Mouse (Mus musculus) testis, adult 2 months (tissue): ENCODE measurements around the gene Slc25a20.

Experiments
- CTCF ChIP-seq: fragments of 200-500 bp; IDR thresholded peaks from 2 replicates; pipeline ENCODE4 v1.5.1; 2012; ENCODE audit warnings: low read depth, mild to moderate bottlenecking, inconsistent platforms, low read length, moderate library complexity; ENCODE audit not compliant: control insufficient read depth, insufficient read depth, insufficient replicate concordance
- POLR2A ChIP-seq: fragments of 200-500 bp; IDR thresholded peaks from 2 replicates; pipeline ENCODE4 v1.6.1; 2012; ENCODE audit warnings: low read depth, mild to moderate bottlenecking, inconsistent platforms, low read length, moderate library complexity; ENCODE audit not compliant: control insufficient read depth

GRCm38 (mm10) chr9:108693946-108694345 is 32.1 kb downstream of the Slc25a20 start:
- TF ChIP-seq CTCF (no peak), POLR2A (no peak)
